Mouse (Mus musculus): ENCODE measurements around the gene Cxcr5. TPM values are rescaled to one million over a fixed set of nuclear protein-coding genes. Genes with fewer than 3 reads are reported as not detected.

Gene Cxcr5
- polyA plus RNA-seq, 1 experiment: not detected

GRCm38 (mm10) chr9:44537625-44538301 lies 23.9 kb downstream of the Cxcr5 start:
- Histone ChIP-seq H3K79me2 (ENCODE audit: control insufficient read depth, insufficient read depth) (no peaks in the 10 kb centered on the region), H3K36me3 (ENCODE audit: control insufficient read depth, insufficient read depth) (no peaks in the 10 kb centered on the region), H3K4me3 (ENCODE audit: insufficient read depth, poor library complexity, severe bottlenecking) (no peak overlapping the region), H3K27me3 (ENCODE audit: control insufficient read depth, insufficient read depth, insufficient read length) (no peaks in the 10 kb centered on the region), H3K79me3 (ENCODE audit: low read depth) (no peaks in the 10 kb centered on the region), H3ac (ENCODE audit: control insufficient read depth, insufficient read length, low read depth) (no peak overlapping the region)
- TF ChIP-seq USF1 (IDR thresholded peaks at IDR 0.05; ENCODE audit: low read depth): no peak
- TF ChIP-seq FOSL1 (IDR thresholded peaks at IDR 0.05; ENCODE audit: insufficient read depth, low read length, poor library complexity, severe bottlenecking): no peak
- no peak for TF ChIP-seq CEBPB (IDR thresholded peaks at IDR 0.05; ENCODE audit: low read depth)
- no peak for TF ChIP-seq MYOD1 (IDR thresholded peaks at IDR 0.05; ENCODE audit: control insufficient read depth, insufficient read length, low read depth)
- TF ChIP-seq MAX (IDR thresholded peaks at IDR 0.05): no peak
- no peak for TF ChIP-seq MYOG (IDR thresholded peaks at IDR 0.05; ENCODE audit: control insufficient read depth, extremely low read depth, insufficient read length)
- no peak for TF ChIP-seq CTCF (IDR thresholded peaks at IDR 0.05; ENCODE audit: control insufficient read depth, insufficient read depth, insufficient read length)

GRCm38 (mm10) chr9:44532991-44533580 lies 28.6 kb downstream of the Cxcr5 start:
- TF ChIP-seq CTCF (IDR thresholded peaks at IDR 0.05; ENCODE audit: control insufficient read depth, insufficient read depth, insufficient read length): no peak
- no peak for TF ChIP-seq FOSL1 (IDR thresholded peaks at IDR 0.05; ENCODE audit: insufficient read depth, low read length, poor library complexity, severe bottlenecking)
- no peak for TF ChIP-seq MYOD1 (IDR thresholded peaks at IDR 0.05; ENCODE audit: control insufficient read depth, insufficient read length, low read depth)
- no peak for TF ChIP-seq MAX (IDR thresholded peaks at IDR 0.05)
- no peak for TF ChIP-seq CEBPB (IDR thresholded peaks at IDR 0.05; ENCODE audit: low read depth)
- no peak for TF ChIP-seq MYOG (IDR thresholded peaks at IDR 0.05; ENCODE audit: control insufficient read depth, extremely low read depth, insufficient read length)
- no peak for TF ChIP-seq USF1 (IDR thresholded peaks at IDR 0.05; ENCODE audit: low read depth)

GRCm38 (mm10) chr9:44528340-44528739 lies 33.3 kb downstream of the Cxcr5 start:
- no peaks in the 10 kb centered on the region for H3K79me3 ChIP-seq (ENCODE audit: low read depth)
- H3K36me3 ChIP-seq (ENCODE audit: control insufficient read depth, insufficient read depth): no peaks in the 10 kb centered on the region
- H3K79me2 ChIP-seq (ENCODE audit: control insufficient read depth, insufficient read depth): no peaks in the 10 kb centered on the region
- TF ChIP-seq FOSL1 (IDR thresholded peaks at IDR 0.05; ENCODE audit: insufficient read depth, low read length, poor library complexity, severe bottlenecking) (no peak), CTCF (IDR thresholded peaks at IDR 0.05; ENCODE audit: control insufficient read depth, insufficient read depth, insufficient read length) (no peak), CEBPB (IDR thresholded peaks at IDR 0.05; ENCODE audit: low read depth) (no peak), MYOG (IDR thresholded peaks at IDR 0.05; ENCODE audit: control insufficient read depth, extremely low read depth, insufficient read length) (no peak), MYOD1 (IDR thresholded peaks at IDR 0.05; ENCODE audit: control insufficient read depth, insufficient read length, low read depth) (no peak)
- H3K4me3 ChIP-seq (ENCODE audit: insufficient read depth, poor library complexity, severe bottlenecking): no peak overlapping the region
- H3K27me3 ChIP-seq (ENCODE audit: control insufficient read depth, insufficient read depth, insufficient read length): peaks cover 5% of the 10 kb centered on the region
- no peak overlapping the region for H3ac ChIP-seq (ENCODE audit: control insufficient read depth, insufficient read length, low read depth)

More at GRCm38 (mm10) chr9:44532991-44533580, 28.6 kb downstream of the Cxcr5 start:
- H3K79me2 ChIP-seq (ENCODE audit: control insufficient read depth, insufficient read depth): no peaks in the 10 kb centered on the region
- H3K36me3 ChIP-seq (ENCODE audit: control insufficient read depth, insufficient read depth): no peaks in the 10 kb centered on the region
- H3K27me3 ChIP-seq (ENCODE audit: control insufficient read depth, insufficient read depth, insufficient read length): no peaks in the 10 kb centered on the region
- H3ac ChIP-seq (ENCODE audit: control insufficient read depth, insufficient read length, low read depth): no peak overlapping the region
- no peaks in the 10 kb centered on the region for H3K79me3 ChIP-seq (ENCODE audit: low read depth)
- H3K4me3 ChIP-seq (ENCODE audit: insufficient read depth, poor library complexity, severe bottlenecking): no peak overlapping the region

DNA sequence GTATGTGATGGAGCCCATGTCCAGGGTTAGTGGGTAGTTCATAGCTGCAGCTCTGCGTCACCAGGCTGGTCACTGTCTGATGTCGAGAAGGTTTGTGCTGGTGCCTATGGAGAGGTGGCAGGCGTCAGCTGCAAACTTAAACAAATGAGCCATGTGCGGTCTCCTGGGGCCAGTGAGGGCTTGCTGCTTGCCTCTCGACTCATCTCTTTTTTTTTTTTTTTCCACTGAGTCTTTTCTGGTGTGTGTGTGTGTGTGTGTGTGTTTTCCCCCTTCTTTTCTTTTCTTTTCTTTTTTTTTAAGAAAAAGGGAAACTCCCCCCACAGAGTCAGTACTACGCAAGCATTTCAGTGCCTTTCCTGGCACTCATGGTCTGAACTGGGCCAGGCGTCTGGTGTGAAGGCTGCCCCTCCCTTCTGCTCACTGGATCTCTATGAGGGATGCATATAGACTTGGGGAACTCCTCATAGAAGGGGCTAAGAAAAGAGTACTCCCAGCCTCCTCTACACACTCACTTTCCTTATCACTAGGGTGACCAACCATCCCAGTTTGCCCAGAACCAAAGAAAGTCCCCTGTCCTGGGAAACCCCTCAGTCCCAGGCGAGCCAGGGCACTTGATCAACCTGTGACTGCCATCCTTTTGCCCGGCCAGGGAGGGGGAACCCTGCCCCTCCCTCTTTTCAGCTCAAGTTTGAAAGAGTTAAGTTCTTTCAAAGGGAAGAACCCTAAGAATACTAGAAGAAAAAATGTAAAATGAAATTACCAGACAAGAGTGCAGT lies 35.2 kb downstream of the Cxcr5 start:
- TF ChIP-seq USF1 (IDR thresholded peaks at IDR 0.05; ENCODE audit: low read depth): no peak
- no peak for TF ChIP-seq CTCF (IDR thresholded peaks at IDR 0.05; ENCODE audit: control insufficient read depth, insufficient read depth, insufficient read length)
- no peak for TF ChIP-seq MYOG (IDR thresholded peaks at IDR 0.05; ENCODE audit: control insufficient read depth, extremely low read depth, insufficient read length)
- no peak for TF ChIP-seq MAX (IDR thresholded peaks at IDR 0.05)
- TF ChIP-seq MYOD1 (IDR thresholded peaks at IDR 0.05; ENCODE audit: control insufficient read depth, insufficient read length, low read depth): no peak
- no peak for TF ChIP-seq FOSL1 (IDR thresholded peaks at IDR 0.05; ENCODE audit: insufficient read depth, low read length, poor library complexity, severe bottlenecking)
- TF ChIP-seq CEBPB (IDR thresholded peaks at IDR 0.05; ENCODE audit: low read depth): no peak
- Histone ChIP-seq H3K27me3 (ENCODE audit: control insufficient read depth, insufficient read depth, insufficient read length) (peaks cover 5% of the 10 kb centered on the region), H3ac (ENCODE audit: control insufficient read depth, insufficient read length, low read depth) (no peak overlapping the region), H3K79me2 (ENCODE audit: control insufficient read depth, insufficient read depth) (no peaks in the 10 kb centered on the region), H3K36me3 (ENCODE audit: control insufficient read depth, insufficient read depth) (no peaks in the 10 kb centered on the region), H3K4me3 (ENCODE audit: insufficient read depth, poor library complexity, severe bottlenecking) (no peak overlapping the region), H3K79me3 (ENCODE audit: low read depth) (no peaks in the 10 kb centered on the region)

- Histone ChIP-seq H3K36me3 (ENCODE audit: control insufficient read depth, insufficient read depth) (no peaks in the 10 kb centered on the region), H3K79me3 (ENCODE audit: low read depth) (no peaks in the 10 kb centered on the region), H3ac (ENCODE audit: control insufficient read depth, insufficient read length, low read depth) (no peak overlapping the region), H3K79me2 (ENCODE audit: control insufficient read depth, insufficient read depth) (no peaks in the 10 kb centered on the region), H3K27me3 (ENCODE audit: control insufficient read depth, insufficient read depth, insufficient read length) (peaks cover 5% of the 10 kb centered on the region), H3K4me3 (ENCODE audit: insufficient read depth, poor library complexity, severe bottlenecking) (no peak overlapping the region)
- TF ChIP-seq CTCF (IDR thresholded peaks at IDR 0.05; ENCODE audit: control insufficient read depth, insufficient read depth, insufficient read length): no peak
- TF ChIP-seq MYOG (IDR thresholded peaks at IDR 0.05; ENCODE audit: control insufficient read depth, extremely low read depth, insufficient read length): no peak
- no peak for TF ChIP-seq MYOD1 (IDR thresholded peaks at IDR 0.05; ENCODE audit: control insufficient read depth, insufficient read length, low read depth)
Observed at GRCm38 (mm10) chr9:44525589-44525988, 36.1 kb downstream of the Cxcr5 start.

Measured in C2C12 (cell line).